ENCODE assay signal across 26 mouse cellular contexts in the genomic region with DNA sequence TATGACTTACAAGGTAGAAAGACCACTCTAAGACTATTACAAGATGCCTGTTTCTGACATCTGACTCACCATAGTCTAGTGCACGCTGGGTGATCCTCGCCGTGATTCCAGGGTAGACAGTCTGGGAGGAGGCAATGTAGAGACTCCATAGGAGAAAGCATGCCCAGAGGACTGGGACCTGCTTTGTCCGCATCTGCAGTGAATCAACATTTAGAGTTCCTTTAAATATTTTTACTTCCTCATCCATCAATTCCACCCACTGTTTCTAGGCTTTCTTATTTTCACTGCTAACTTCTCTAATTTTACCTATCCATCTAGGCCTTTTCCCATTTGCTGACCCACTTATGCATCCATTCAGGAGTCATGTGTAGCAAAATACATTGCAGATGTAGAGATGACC. TPM values are rescaled to one million over a fixed set of nuclear protein-coding genes. Genes with fewer than 3 reads are reported as not detected.
A peak's percentile ranks its signal among the peaks of the same experiment; 100 is the strongest.
DNase-seq lines count a peak whose midpoint lies in the region; ATAC-seq and TF ChIP-seq lines count a peak whose summit lies in the region.
"Had no signal": no experiment of that assay in that cellular context is flagged by ENCODE, and none has a peak within 500 bp of the region (broad histone marks: within the 10 kb centered on the region; RNA-seq: fewer than 3 reads in every experiment).

No protein-coding gene starts in this region.

- no peak overlapping the region for H3K9ac ChIP-seq in midbrain, embryonic 11.5 days (ENCODE audit: low read length)
- H3K9ac ChIP-seq in midbrain, postnatal 0 days (replicated peaks; ENCODE audit: low read length, poor library complexity, severe bottlenecking): no peak overlapping the region
- H3K9ac ChIP-seq: embryonic facial prominence, embryonic 13.5 days; embryonic facial prominence, embryonic 15.5 days; forebrain, embryonic 12.5 days had no signal

- 92% methylated on average over 4 of the region's 4 CpGs for WGBS in midbrain, embryonic 11.5 days
- WGBS in midbrain, postnatal 0 days: 91% methylated on average over 4 of the region's 4 CpGs

- H3K36me3 ChIP-seq in midbrain, embryonic 11.5 days (ENCODE audit: control insufficient read depth, insufficient read depth, low read length): no peaks in the 10 kb centered on the region
- H3K36me3 ChIP-seq in midbrain, postnatal 0 days (ENCODE audit: insufficient read depth, low read length): no peaks in the 10 kb centered on the region
- H3K36me3 ChIP-seq: embryonic facial prominence, embryonic 13.5 days; embryonic facial prominence, embryonic 15.5 days; forebrain, embryonic 10.5 days; forebrain, embryonic 12.5 days; G1E had no signal

- TF ChIP-seq CTCF in midbrain, postnatal 0 days (IDR thresholded peaks at IDR 0.05): no peak

- H3K27me3 ChIP-seq in midbrain, embryonic 11.5 days (ENCODE audit: control insufficient read depth, insufficient read depth, low read length): no peaks in the 10 kb centered on the region
- no peaks in the 10 kb centered on the region for H3K27me3 ChIP-seq in midbrain, postnatal 0 days (ENCODE audit: insufficient read depth, low read length)
- H3K27me3 ChIP-seq: CH12.LX; embryonic facial prominence, embryonic 13.5 days; embryonic facial prominence, embryonic 15.5 days; forebrain, embryonic 12.5 days had no signal

- DNase-seq in midbrain, embryonic 11.5 days (ENCODE audit: low spot score, missing footprints): peak; percentile 59
- no peak for DNase-seq in midbrain, postnatal 0 days (ENCODE audit: low spot score)
- no peak for DNase-seq in MN1 (ENCODE audit: low spot score)
- DNase-seq in adrenal gland, adult 18-20 months (ENCODE audit: low spot score in 2 of 2): no peak
- DNase-seq: adrenal gland, adult 8-10 months; adrenal gland, postnatal 14 days; adrenal gland, postnatal 36 days; B cell, adult 2 months; cerebellum, adult 11-12 months; cerebellum, adult 2 months; cerebellum, adult 9-10 months; cerebellum, postnatal 10 days; cerebellum, postnatal 25 days; embryo, embryonic 11 days had no signal

- no peak overlapping the region for H3K27ac ChIP-seq in midbrain, embryonic 11.5 days (ENCODE audit: low read depth, low read length)
- H3K27ac ChIP-seq in midbrain, postnatal 0 days (ENCODE audit: low read depth, low read length): no peak overlapping the region
- H3K27ac ChIP-seq: embryonic facial prominence, embryonic 13.5 days; embryonic facial prominence, embryonic 15.5 days; forebrain, embryonic 10.5 days; forebrain, embryonic 12.5 days had no signal

- no peak overlapping the region for H3K4me2 ChIP-seq in midbrain, embryonic 11.5 days
- H3K4me2 ChIP-seq in midbrain, postnatal 0 days (ENCODE audit: low read depth, low read length, poor library complexity, severe bottlenecking): no peak overlapping the region
- H3K4me2 ChIP-seq: embryonic facial prominence, embryonic 13.5 days; embryonic facial prominence, embryonic 15.5 days; forebrain, embryonic 12.5 days had no signal

- no peak for ATAC-seq in midbrain, embryonic 11.5 days (ENCODE audit: low FRiP score)
- no peak for ATAC-seq in midbrain, postnatal 0 days (ENCODE audit: low FRiP score)
- peak; percentile 57; the same call in 1 of the 2 replicates for ATAC-seq in megakaryocyte, adult 5-6 weeks (ENCODE audit: poor library complexity, severe bottlenecking)
- ATAC-seq: CD4-positive, CD25-positive, alpha-beta regulatory T cell, adult 4 months; forebrain, embryonic 14.5 days; forebrain, embryonic 16.5 days had no signal

- H3K4me3 ChIP-seq in midbrain, embryonic 11.5 days (ENCODE audit: low read depth, low read length): no peak overlapping the region
- no peak overlapping the region for H3K4me3 ChIP-seq in midbrain, postnatal 0 days (ENCODE audit: low read depth, low read length)
- H3K4me3 ChIP-seq: embryonic facial prominence, embryonic 13.5 days; embryonic facial prominence, embryonic 15.5 days; erythroblast, embryonic 14.5 days; forebrain, embryonic 10.5 days; forebrain, embryonic 12.5 days had no signal

- H3K9me3 ChIP-seq in midbrain, embryonic 11.5 days (ENCODE audit: control insufficient read depth, low read length): no peaks in the 10 kb centered on the region
- no peaks in the 10 kb centered on the region for H3K9me3 ChIP-seq in midbrain, postnatal 0 days (ENCODE audit: low read length)
- H3K9me3 ChIP-seq: embryonic facial prominence, embryonic 13.5 days; embryonic facial prominence, embryonic 15.5 days; forebrain, embryonic 10.5 days; forebrain, embryonic 12.5 days; G1E had no signal

- no peaks in the 10 kb centered on the region for H3K4me1 ChIP-seq in midbrain, embryonic 11.5 days (ENCODE audit: control insufficient read depth, insufficient read depth, low read length)
- H3K4me1 ChIP-seq in midbrain, postnatal 0 days (ENCODE audit: insufficient read depth, low read length): no peaks in the 10 kb centered on the region
- H3K4me1 ChIP-seq: embryonic facial prominence, embryonic 13.5 days; embryonic facial prominence, embryonic 15.5 days; forebrain, embryonic 10.5 days; forebrain, embryonic 12.5 days had no signal

RNA-seq across cellular contexts. Expression of a gene that starts 11.2 kb away (rescaled TPM):
- 0.12 TPM in 1 of 2 replicates, not detected in the other for polyA plus RNA-seq in midbrain, embryonic 11.5 days (2014; fragmentation: Nextera tagmentation; extraction: Ambion mirVana)
- total RNA-seq in midbrain, postnatal 0 days (2014; rRNA removed): 0.33 TPM in 2 replicates
- 0.11 and 0.15 TPM in 2 replicates for polyA plus RNA-seq in midbrain, postnatal 0 days (2015; fragmentation: Nextera tagmentation; extraction: Ambion mirVana)
- 0.13 TPM in 1 of 2 replicates, not detected in the other for total RNA-seq in megakaryocyte, adult 5-6 weeks (2015)
- 0.07 TPM in 1 of 2 replicates, not detected in the other for total RNA-seq in megakaryocyte, adult 5-6 weeks (2017)
- total RNA-seq in adrenal gland, adult 18-20 months (2021): 1 to 10 TPM in 1 of 2 experiments, not detected in 1; 1.1 TPM
- total RNA-seq: CH12.LX, G1E had no signal
- polyA plus RNA-seq: CD4-positive, CD25-positive, alpha-beta regulatory T cell, adult 4 months; embryonic facial prominence, embryonic 11.5 days; erythroblast, embryonic 14.5 days; forebrain, embryonic 10.5 days; forebrain, embryonic 12.5 days; forebrain, embryonic 14.5 days; forebrain, embryonic 16.5 days; G1E had no signal

RNA-seq across cellular contexts. Expression of a gene that starts 21.3 kb away (rescaled TPM):
- polyA plus RNA-seq in midbrain, embryonic 11.5 days (2014; fragmentation: Nextera tagmentation; extraction: Ambion mirVana): 16.6 and 17.2 TPM in 2 replicates
- total RNA-seq in midbrain, postnatal 0 days (2014; rRNA removed): 16.6 and 19.6 TPM in 2 replicates
- 26.1 and 29.6 TPM in 2 replicates for polyA plus RNA-seq in midbrain, postnatal 0 days (2015; fragmentation: Nextera tagmentation; extraction: Ambion mirVana)
- total RNA-seq in megakaryocyte, adult 5-6 weeks (2015): 17.5 and 18.8 TPM in 2 replicates
- total RNA-seq in megakaryocyte, adult 5-6 weeks (2017): 11.1 and 12.0 TPM in 2 replicates
- total RNA-seq in adrenal gland, adult 18-20 months (2021): 10 to 100 TPM; 18.9 to 26.5 TPM

RNA-seq across cellular contexts. Expression of a gene that starts 42.8 kb away (rescaled TPM):
- polyA plus RNA-seq in midbrain, embryonic 11.5 days (2014; fragmentation: Nextera tagmentation; extraction: Ambion mirVana): 203 and 206 TPM in 2 replicates
- total RNA-seq in midbrain, postnatal 0 days (2014; rRNA removed): 103 and 110 TPM in 2 replicates
- polyA plus RNA-seq in midbrain, postnatal 0 days (2015; fragmentation: Nextera tagmentation; extraction: Ambion mirVana): 163 and 164 TPM in 2 replicates
- total RNA-seq in megakaryocyte, adult 5-6 weeks (2015): 34.3 and 38.8 TPM in 2 replicates
- 79.5 and 91.3 TPM in 2 replicates for total RNA-seq in megakaryocyte, adult 5-6 weeks (2017)
- total RNA-seq in adrenal gland, adult 18-20 months (2021): 100 to 1,000 TPM; 114 to 123 TPM
